Mouse (Mus musculus): ENCODE measurements around the gene Mrgpra2b. TPM values are rescaled to one million over a fixed set of nuclear protein-coding genes. Genes with fewer than 3 reads are reported as not detected.
"Not testable (repeated sequence)": the region's sequence is repeated elsewhere in the genome, so short reads cannot be mapped to it uniquely, and the experiment has no call there.

Mrgpra2b gene
- polyA plus RNA-seq, 1 experiment from 2014 or later, result not detected

- WGBS, result no CpG with 5 or more reads among the region's 1 CpGs
- H3K9me3 ChIP-seq (ENCODE audit: control insufficient read depth, low read length); ATAC-seq (ENCODE audit: insufficient number of reproducible peaks, low FRiP score, low TSS enrichment, low read depth): not testable (repeated sequence)
These were observed 76.6 kb downstream of the Mrgpra2b start, which contains the start of gene Mrgpra2a for GRCm38 (mm10) chr7:47452015-47452414. TSS of gene Mrgpra2a (minus strand) at chr7:47452139.

GRCm38 (mm10) chr7:47445729-47446128 is 82.9 kb downstream of the Mrgpra2b start:
- not testable (repeated sequence) for H3K9ac ChIP-seq (ENCODE audit: low read length); H3K4me3 ChIP-seq (ENCODE audit: low read depth, low read length); H3K9me3 ChIP-seq (ENCODE audit: control insufficient read depth, low read length); H3K4me2 ChIP-seq (ENCODE audit: low read depth, severe bottlenecking); H3K27me3 ChIP-seq (ENCODE audit: control insufficient read depth, insufficient read depth, low read length); H3K36me3 ChIP-seq (ENCODE audit: control insufficient read depth, insufficient read depth, low read length); H3K27ac ChIP-seq (replicated peaks; ENCODE audit: low read depth, low read length); DNase-seq (ENCODE audit: low spot score); H3K4me1 ChIP-seq (ENCODE audit: control insufficient read depth, insufficient read depth, low read length); ATAC-seq (ENCODE audit: insufficient number of reproducible peaks, low FRiP score, low TSS enrichment, low read depth)

More at GRCm38 (mm10) chr7:47452015-47452414, 76.6 kb downstream of the Mrgpra2b start, which contains the start of gene Mrgpra2a:
- not testable (repeated sequence) for H3K4me2 ChIP-seq (ENCODE audit: low read depth, severe bottlenecking); DNase-seq (ENCODE audit: low spot score); H3K27ac ChIP-seq (replicated peaks; ENCODE audit: low read depth, low read length); H3K27me3 ChIP-seq (ENCODE audit: control insufficient read depth, insufficient read depth, low read length); H3K4me1 ChIP-seq (ENCODE audit: control insufficient read depth, insufficient read depth, low read length); H3K9ac ChIP-seq (ENCODE audit: low read length); H3K4me3 ChIP-seq (ENCODE audit: low read depth, low read length); H3K36me3 ChIP-seq (ENCODE audit: control insufficient read depth, insufficient read depth, low read length)

GRCm38 (mm10) chr7:47436463-47436862 is 92.2 kb downstream of the Mrgpra2b start:
- ATAC-seq (ENCODE audit: insufficient number of reproducible peaks, low FRiP score, low TSS enrichment, low read depth); H3K36me3 ChIP-seq (ENCODE audit: control insufficient read depth, insufficient read depth, low read length); H3K4me3 ChIP-seq (ENCODE audit: low read depth, low read length); H3K27ac ChIP-seq (replicated peaks; ENCODE audit: low read depth, low read length); H3K27me3 ChIP-seq (ENCODE audit: control insufficient read depth, insufficient read depth, low read length); DNase-seq (ENCODE audit: low spot score); H3K4me1 ChIP-seq (ENCODE audit: control insufficient read depth, insufficient read depth, low read length); H3K9ac ChIP-seq (ENCODE audit: low read length); H3K4me2 ChIP-seq (ENCODE audit: low read depth, severe bottlenecking); H3K9me3 ChIP-seq (ENCODE audit: control insufficient read depth, low read length): not testable (repeated sequence)
- 25% methylated on average over 1 of the region's 2 CpGs for WGBS

- H3K27me3 ChIP-seq (ENCODE audit: control insufficient read depth, insufficient read depth, low read length); H3K4me3 ChIP-seq (ENCODE audit: low read depth, low read length); H3K4me1 ChIP-seq (ENCODE audit: control insufficient read depth, insufficient read depth, low read length); DNase-seq (ENCODE audit: low spot score); H3K9ac ChIP-seq (ENCODE audit: low read length); ATAC-seq (ENCODE audit: insufficient number of reproducible peaks, low FRiP score, low TSS enrichment, low read depth); H3K9me3 ChIP-seq (ENCODE audit: control insufficient read depth, low read length); H3K36me3 ChIP-seq (ENCODE audit: control insufficient read depth, insufficient read depth, low read length); H3K4me2 ChIP-seq (ENCODE audit: low read depth, severe bottlenecking); H3K27ac ChIP-seq (replicated peaks; ENCODE audit: low read depth, low read length): not testable (repeated sequence)
These were observed 100.7 kb downstream of the Mrgpra2b start for GRCm38 (mm10) chr7:47427815-47428508.

Other genes with a start within 250 kb of the Mrgpra2b start
- gene Mrgpra1, start 174.6 kb downstream of the Mrgpra2b start, polyA plus RNA-seq (2014; fragmentation: Nextera tagmentation; extraction: Ambion mirVana), result not detected in 2 replicates
- gene Mrgpra2a, start 76.7 kb downstream of the Mrgpra2b start, polyA plus RNA-seq (2014; fragmentation: Nextera tagmentation; extraction: Ambion mirVana), result not detected in 2 replicates
- gene Mrgpra3, start 72.5 kb upstream of the Mrgpra2b start, polyA plus RNA-seq (2014; fragmentation: Nextera tagmentation; extraction: Ambion mirVana), result not detected in 2 replicates

Measured in limb, embryonic 11.5 days (tissue).